Mouse (Mus musculus) neural tube, embryonic 13.5 days (tissue): Measurements from ENCODE around the gene Klk4. TPM values are rescaled to one million over a fixed set of nuclear protein-coding genes. Genes with fewer than 3 reads are reported as not detected.

Experiments used
- ATAC-seq: fragments of 200-750 bp; cut with Nextera tagmentation; 2 replicates; pipeline ENCODE4 v1.8.0; 2017; ENCODE audit warnings: low read depth, mild to moderate bottlenecking, moderate TSS enrichment, moderate library complexity
- H3K27ac ChIP-seq: fragments of 300-500 bp; sonication (generic); replicated peaks from 2 replicates; pipeline ENCODE4 v1.5.1; 2015; ENCODE audit warnings: moderate library complexity, mild to moderate bottlenecking, inconsistent platforms
- H3K27me3 ChIP-seq: fragments of 300-500 bp; sonication (generic); 2 replicates; pipeline ENCODE4 v1.6.1; 2015; ENCODE audit warnings: mild to moderate bottlenecking, inconsistent platforms
- H3K36me3 ChIP-seq: fragments of 300-500 bp; sonication (generic); 2 replicates; pipeline ENCODE4 v1.6.1; 2015; ENCODE audit warnings: mild to moderate bottlenecking, inconsistent platforms
- H3K4me1 ChIP-seq: fragments of 300-500 bp; sonication (generic); replicated peaks from 2 replicates; pipeline ENCODE4 v1.6.1; 2015; ENCODE audit warnings: inconsistent platforms
- H3K4me2 ChIP-seq: fragments of 300-500 bp; sonication (generic); 2 replicates; pipeline ENCODE4 v1.6.1; 2015; ENCODE audit warnings: inconsistent platforms, mild to moderate bottlenecking, moderate library complexity
- H3K4me3 ChIP-seq: fragments of 300-500 bp; sonication (generic); 2 replicates; pipeline ENCODE4 v1.5.1; 2015; ENCODE audit warnings: mild to moderate bottlenecking, inconsistent platforms
- H3K9ac ChIP-seq: fragments of 300-500 bp; sonication (generic); 2 replicates; pipeline ENCODE4 v1.6.1; 2015; ENCODE audit warnings: moderate library complexity, mild to moderate bottlenecking, inconsistent platforms
- H3K9me3 ChIP-seq: fragments of 300-500 bp; sonication (generic); 2 replicates; pipeline ENCODE4 v1.6.1; 2016; ENCODE audit warnings: inconsistent platforms
- WGBS: fragments of 180-500 bp; shearing (Covaris S2); methylation state at CpG from one replicate; pipeline ENCODE4 v1.1.7; 2015; 5-methylcytosine and 5-hydroxymethylcytosine counted together
- polyA plus RNA-seq: library from polyadenylated mRNA; unstranded; fragments of >200 nt; fragmentation: Nextera tagmentation; extraction: Ambion mirVana; gene quantifications from 2 replicates; pipeline ENCODE4 v1.2.1, GENCODE M21; 2015

Gene Klk4
- polyA plus RNA-seq, 1 experiment from 2014 or later, result 0.31 TPM

DNA sequence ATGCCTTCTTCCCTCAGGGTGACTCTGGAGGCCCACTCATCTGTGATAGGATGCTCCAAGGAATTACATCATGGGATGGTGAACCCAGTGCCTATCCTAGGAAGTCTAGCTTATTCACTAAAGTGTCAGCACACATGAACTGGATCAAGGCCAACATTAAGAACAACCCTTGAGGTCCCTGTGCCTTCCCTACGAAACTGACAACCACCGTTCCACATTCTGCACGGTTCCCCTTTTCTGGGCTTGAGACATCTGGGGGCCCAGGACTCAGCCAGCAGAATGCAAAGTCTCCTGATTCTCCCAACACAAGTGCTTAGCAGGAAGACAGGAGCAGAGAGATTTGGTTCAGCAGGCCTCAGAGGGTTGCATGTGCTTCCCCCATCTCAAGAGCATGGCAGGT lies 39.6 kb downstream of the Klk4 start:
- Histone ChIP-seq H3K9ac (no peak overlapping the region), H3K27me3 (no peaks in the 10 kb centered on the region; the same call in 1 of the 2 replicates), H3K4me3 (no peak overlapping the region), H3K4me1 (no peaks in the 10 kb centered on the region), H3K27ac (no peak overlapping the region), H3K4me2 (no peak overlapping the region), H3K9me3 (no peaks in the 10 kb centered on the region), H3K36me3 (no peaks in the 10 kb centered on the region)
- ATAC-seq, result 0 out of 2 replicates have a peak, but pooled peaks have one; percentile 17
- 97% methylated on average over 3 of the region's 3 CpGs for WGBS

DNA sequence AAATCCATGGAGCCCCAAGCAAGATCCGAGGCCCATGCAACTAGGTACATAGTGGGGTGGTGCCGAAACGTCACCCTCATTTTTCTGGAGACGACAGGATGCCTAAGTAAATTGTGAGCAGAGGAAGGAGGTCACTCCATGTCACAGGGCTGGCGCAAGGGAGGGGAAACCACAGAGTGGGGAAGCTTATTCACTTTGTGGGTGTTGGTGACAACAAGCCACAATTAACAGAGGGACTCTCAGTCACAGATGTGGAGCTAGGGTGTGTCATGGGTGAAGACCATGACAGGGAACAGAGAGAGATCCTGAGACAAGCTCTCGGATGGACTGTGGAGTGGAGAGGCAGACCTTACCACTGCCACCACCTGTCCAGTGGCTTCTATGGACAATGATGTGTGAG lies 40.1 kb downstream of the Klk4 start:
- WGBS, result 83% methylated on average over 6 of the region's 6 CpGs

DNA sequence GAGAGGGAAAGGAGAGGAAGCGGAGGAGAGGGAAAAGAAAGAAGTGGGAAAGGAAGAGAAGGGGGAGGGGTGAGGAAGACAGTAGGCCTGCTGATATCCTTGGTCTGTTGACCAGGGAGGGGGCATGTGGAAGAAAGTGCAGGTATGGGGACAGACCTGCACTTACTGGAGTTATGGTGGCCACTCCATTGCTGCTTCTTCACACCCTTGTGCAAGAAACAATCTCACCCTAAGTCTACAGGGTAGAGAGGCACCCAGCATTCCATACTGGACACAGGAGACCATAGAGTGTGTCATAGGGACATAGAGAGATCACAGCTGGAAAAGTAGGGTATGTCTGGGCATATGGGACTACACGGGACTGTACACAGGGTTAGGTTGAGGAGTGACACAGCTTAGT lies 41.0 kb downstream of the Klk4 start:
- no peak for ATAC-seq
- WGBS, result 72% methylated on average over 2 of the region's 2 CpGs

More for the DNA sequence above, 40.1 kb downstream of the Klk4 start:
- Histone ChIP-seq H3K9me3 (no peaks in the 10 kb centered on the region), H3K36me3 (no peaks in the 10 kb centered on the region), H3K27ac (no peak overlapping the region), H3K4me3 (no peak overlapping the region), H3K4me1 (no peaks in the 10 kb centered on the region), H3K4me2 (no peak overlapping the region), H3K27me3 (no peaks in the 10 kb centered on the region; the same call in 1 of the 2 replicates), H3K9ac (no peak overlapping the region)
- no peak for ATAC-seq

DNA sequence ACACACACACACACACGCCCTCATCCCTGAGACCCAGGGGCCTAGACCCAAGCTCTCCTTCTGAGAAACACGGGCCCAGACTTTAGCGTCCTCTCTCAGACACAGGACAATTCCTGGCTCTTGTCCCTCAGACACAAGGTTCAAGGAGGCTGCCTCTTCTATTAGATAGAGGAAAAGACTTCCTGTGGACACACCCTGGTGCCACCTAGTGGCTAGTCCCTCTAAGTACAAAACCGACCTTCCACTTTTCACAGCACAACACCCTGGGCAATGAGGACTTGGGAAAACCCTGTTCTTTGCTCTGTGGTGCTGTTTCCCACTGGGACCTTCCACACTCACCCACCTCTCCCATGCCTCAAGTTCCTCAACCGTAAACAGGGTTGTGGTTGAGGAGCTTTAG lies 45.0 kb downstream of the Klk4 start:
- Histone ChIP-seq H3K27ac (no peak overlapping the region), H3K4me1 (no peaks in the 10 kb centered on the region), H3K9me3 (no peaks in the 10 kb centered on the region), H3K4me2 (no peak overlapping the region), H3K36me3 (no peaks in the 10 kb centered on the region), H3K9ac (no peak overlapping the region), H3K4me3 (no peak overlapping the region), H3K27me3 (no peaks in the 10 kb centered on the region; the same call in 1 of the 2 replicates)
- 67% methylated on average over 5 of the region's 5 CpGs for WGBS
- ATAC-seq, result no peak

More for the DNA sequence above, 41.0 kb downstream of the Klk4 start:
- no peaks in the 10 kb centered on the region for H3K36me3 ChIP-seq
- H3K9me3 ChIP-seq, result no peaks in the 10 kb centered on the region
- H3K4me1 ChIP-seq, result no peaks in the 10 kb centered on the region
- H3K4me3 ChIP-seq, result no peak overlapping the region
- H3K4me2 ChIP-seq, result no peak overlapping the region
- H3K27ac ChIP-seq, result no peak overlapping the region
- no peak overlapping the region for H3K9ac ChIP-seq
- no peaks in the 10 kb centered on the region; the same call in 1 of the 2 replicates for H3K27me3 ChIP-seq

DNA sequence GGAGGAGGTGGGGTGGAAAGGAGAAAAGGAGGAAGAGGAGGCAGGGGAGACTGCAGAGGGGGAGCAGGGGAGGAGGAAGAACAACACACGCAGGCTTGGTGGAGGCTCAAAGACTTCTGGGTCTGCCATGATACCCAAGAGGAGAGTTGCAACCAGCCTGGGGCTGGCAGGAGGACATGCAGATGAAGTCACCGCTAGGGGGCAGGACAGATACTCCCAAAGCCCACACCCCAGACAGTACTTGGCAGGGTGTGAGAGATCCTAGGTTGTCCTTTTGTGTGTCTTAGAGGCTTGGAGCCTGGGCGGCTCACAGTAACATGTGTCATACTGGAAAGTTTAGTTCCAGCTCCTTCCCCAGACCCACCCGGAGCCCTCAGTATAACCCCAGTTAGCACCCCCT lies 47.6 kb downstream of the Klk4 start:
- H3K36me3 ChIP-seq, result no peaks in the 10 kb centered on the region
- no peak for ATAC-seq
- no peaks in the 10 kb centered on the region for H3K9me3 ChIP-seq
- no peaks in the 10 kb centered on the region for H3K4me1 ChIP-seq
- H3K4me3 ChIP-seq, result no peak overlapping the region
- no peak overlapping the region for H3K4me2 ChIP-seq
- H3K27ac ChIP-seq, result no peak overlapping the region
- WGBS, result 50% methylated on average over 4 of the region's 4 CpGs
- no peak overlapping the region for H3K9ac ChIP-seq
- no peaks in the 10 kb centered on the region for H3K27me3 ChIP-seq

DNA sequence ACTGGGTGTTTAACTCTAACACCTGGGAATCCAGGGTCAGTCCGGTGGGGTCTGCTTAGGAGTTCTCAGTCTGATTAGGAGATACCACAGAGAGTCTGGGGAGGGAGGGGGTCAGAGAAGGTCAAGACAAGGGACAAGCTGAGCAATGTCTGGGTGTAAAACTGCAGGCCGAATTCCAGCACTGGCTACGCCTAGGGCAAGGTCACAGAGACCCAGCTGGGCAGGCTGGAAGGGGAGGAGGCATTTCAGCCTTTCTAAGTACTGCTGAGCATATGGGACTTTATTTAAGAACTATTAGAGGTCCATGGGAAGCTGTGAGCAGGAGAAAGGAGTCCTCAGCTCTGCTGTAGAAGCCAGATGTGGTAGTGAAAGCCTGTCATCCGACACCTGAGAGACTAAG lies 51.4 kb downstream of the Klk4 start:
- Histone ChIP-seq H3K4me1 (no peaks in the 10 kb centered on the region), H3K4me2 (no peak overlapping the region), H3K27ac (no peak overlapping the region), H3K4me3 (no peak overlapping the region), H3K27me3 (no peaks in the 10 kb centered on the region), H3K9ac (no peak overlapping the region), H3K36me3 (no peaks in the 10 kb centered on the region), H3K9me3 (no peaks in the 10 kb centered on the region)
- ATAC-seq, result no peak
- WGBS, result 76% methylated on average over 4 of the region's 4 CpGs

DNA sequence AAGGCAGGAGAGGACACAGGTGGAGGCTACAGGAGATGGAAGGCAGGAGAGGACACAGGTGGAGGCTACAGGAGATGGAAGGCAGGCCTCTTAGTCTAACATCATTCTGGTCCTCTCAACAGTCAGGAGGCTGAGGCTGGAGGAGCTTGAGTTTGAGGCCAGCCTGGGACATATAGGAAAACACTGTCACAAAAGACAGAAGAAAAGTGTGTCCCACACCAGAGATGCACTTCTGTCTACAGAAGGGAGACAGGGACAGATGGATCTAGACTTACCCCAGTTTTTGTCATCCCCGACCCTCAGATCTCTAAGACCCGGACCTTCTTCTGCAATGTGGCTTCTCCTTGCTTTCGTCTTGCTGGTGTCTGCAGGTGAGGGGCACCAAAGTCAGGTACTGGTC lies 52.5 kb downstream of the Klk4 start, which contains the start of gene Klk15:
Gene Klk15 (plus strand): TSS at position 301 of the 400 bp plus-strand sequence.
- Histone ChIP-seq H3K36me3 (no peaks in the 10 kb centered on the region), H3K27me3 (no peaks in the 10 kb centered on the region), H3K9ac (no peak within 1 kb of the TSS), H3K9me3 (no peaks in the 10 kb centered on the region), H3K4me1 (no peaks in the 10 kb centered on the region), H3K4me3 (no peak within 1 kb of the TSS), H3K27ac (no peak within 1 kb of the TSS), H3K4me2 (no peak within 1 kb of the TSS)
- no peak for ATAC-seq
- WGBS, result 91% methylated on average over 3 of the region's 3 CpGs

DNA sequence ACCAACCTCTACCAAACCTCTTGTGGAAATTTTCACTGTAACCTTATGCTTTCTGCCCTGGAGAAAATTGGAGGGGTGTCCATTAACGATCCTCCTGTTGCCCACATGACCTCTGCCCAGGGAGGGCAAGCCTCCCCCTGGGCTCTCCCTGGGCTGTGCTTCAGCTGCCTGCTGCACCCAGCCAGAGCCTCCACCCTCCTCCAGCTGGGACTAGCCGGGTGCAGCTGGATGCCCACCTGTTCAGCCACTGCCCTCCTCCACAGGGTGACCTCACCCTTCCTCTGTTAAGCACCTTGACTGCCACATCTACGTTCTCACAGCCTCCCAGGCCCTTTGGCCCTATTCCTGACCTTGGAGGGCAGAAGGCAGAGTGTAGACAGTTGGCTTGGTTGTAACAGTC lies 53.8 kb downstream of the Klk4 start:
- no peak overlapping the region for H3K9ac ChIP-seq
- 66% methylated on average over 3 of the region's 3 CpGs for WGBS

More for the DNA sequence above, 53.8 kb downstream of the Klk4 start:
- no peak overlapping the region for H3K4me2 ChIP-seq
- ATAC-seq, result no peak
- H3K4me1 ChIP-seq, result no peaks in the 10 kb centered on the region
- H3K4me3 ChIP-seq, result no peak overlapping the region
- no peaks in the 10 kb centered on the region for H3K36me3 ChIP-seq
- H3K27me3 ChIP-seq, result no peaks in the 10 kb centered on the region
- H3K27ac ChIP-seq, result no peak overlapping the region
- H3K9me3 ChIP-seq, result no peaks in the 10 kb centered on the region

Other genes starting within 250 kb of the Klk4 start
- not detected in 2 replicates for gene Ceacam18, start 246.5 kb upstream of the Klk4 start, polyA plus RNA-seq
- 0.41 TPM in 1 of 2 replicates, not detected in the other for gene Siglece, start 221.0 kb upstream of the Klk4 start, polyA plus RNA-seq
- gene Ctu1, start 209.1 kb upstream of the Klk4 start, polyA plus RNA-seq, result 20.1 and 21.1 TPM in 2 replicates
- gene Klk14, start 190.7 kb upstream of the Klk4 start, polyA plus RNA-seq, result not detected in 2 replicates
- not detected in 2 replicates for gene Klk13, start 168.6 kb upstream of the Klk4 start, polyA plus RNA-seq
- not detected in 2 replicates for gene Klk12, start 112.3 kb upstream of the Klk4 start, polyA plus RNA-seq
- not detected in 2 replicates for gene Klk11, start 106.6 kb upstream of the Klk4 start, polyA plus RNA-seq
- gene Klk10, start 100.1 kb upstream of the Klk4 start, polyA plus RNA-seq, result not detected in 2 replicates
- not detected in 2 replicates for gene Klk9, start 89.3 kb upstream of the Klk4 start, polyA plus RNA-seq
- 8.0 and 8.3 TPM in 2 replicates for gene Klk8, start 83.6 kb upstream of the Klk4 start, polyA plus RNA-seq
- gene Klk7, start 69.9 kb upstream of the Klk4 start, polyA plus RNA-seq, result not detected in 2 replicates
- gene Klk6, start 56.7 kb upstream of the Klk4 start, polyA plus RNA-seq, result not detected in 2 replicates
- not detected in 2 replicates for gene Klk5, start 39.2 kb upstream of the Klk4 start, polyA plus RNA-seq
- not detected in 2 replicates for gene Klk15, start 52.6 kb downstream of the Klk4 start, polyA plus RNA-seq
- gene Klk1b8, start 69.5 kb downstream of the Klk4 start, polyA plus RNA-seq, result not detected in 2 replicates
- not detected in 2 replicates for gene Klk1b1, start 85.6 kb downstream of the Klk4 start, polyA plus RNA-seq
- gene Klk1b9, start 94.9 kb downstream of the Klk4 start, polyA plus RNA-seq, result not detected in 2 replicates
- gene Klk1b11, start 114.7 kb downstream of the Klk4 start, polyA plus RNA-seq, result not detected in 2 replicates
- gene Klk1b26, start 131.0 kb downstream of the Klk4 start, polyA plus RNA-seq, result not detected in 2 replicates
- not detected in 2 replicates for gene Klk1b27, start 171.1 kb downstream of the Klk4 start, polyA plus RNA-seq
- gene Klk1b21, start 221.2 kb downstream of the Klk4 start, polyA plus RNA-seq, result not detected in 2 replicates
- not detected in 2 replicates for gene Klk1b22, start 231.5 kb downstream of the Klk4 start, polyA plus RNA-seq